Mouse (Mus musculus): ENCODE results near the gene Bin2. TPM values are rescaled to one million over a fixed set of nuclear protein-coding genes. Genes with fewer than 3 reads are reported as not detected.

The Bin2 gene
- polyA plus RNA-seq, 1 experiment, result not detected

DNA sequence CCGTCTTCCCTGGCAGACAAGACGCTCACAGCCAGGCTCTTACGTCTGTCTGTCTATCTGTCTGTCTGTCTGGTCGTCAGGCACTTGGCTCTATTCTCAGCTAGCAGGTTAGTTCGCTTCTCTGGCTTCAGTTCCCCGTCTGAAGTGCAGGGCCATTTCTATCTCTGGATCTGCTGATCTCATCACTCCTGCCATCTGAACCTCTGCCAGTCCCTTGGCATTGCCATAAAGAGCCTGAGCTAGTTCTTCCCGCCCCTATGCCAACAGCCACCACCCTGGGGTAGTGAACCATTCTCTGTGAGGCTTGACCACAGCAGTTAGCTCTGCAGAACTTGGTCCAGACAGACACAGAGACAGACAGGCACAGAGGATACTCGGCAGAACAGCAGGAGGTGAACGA lies 9.0 kb downstream of the Bin2 start:
- peaks cover 36% of the 10 kb centered on the region for H3K27me3 ChIP-seq (ENCODE audit: control insufficient read depth, insufficient read depth, insufficient read length)
- TF ChIP-seq MYOD1 (IDR thresholded peaks at IDR 0.05; ENCODE audit: control insufficient read depth, insufficient read length, low read depth) (no peak), MAX (IDR thresholded peaks at IDR 0.05) (no peak), MYOG (IDR thresholded peaks at IDR 0.05; ENCODE audit: control insufficient read depth, extremely low read depth, insufficient read length) (no peak), FOSL1 (IDR thresholded peaks at IDR 0.05; ENCODE audit: insufficient read depth, low read length, poor library complexity, severe bottlenecking) (no peak), USF1 (IDR thresholded peaks at IDR 0.05; ENCODE audit: low read depth) (no peak), CEBPB (IDR thresholded peaks at IDR 0.05; ENCODE audit: low read depth) (no peak), CTCF (IDR thresholded peaks at IDR 0.05; ENCODE audit: control insufficient read depth, insufficient read depth, insufficient read length) (no peak)
- H3K36me3 ChIP-seq (ENCODE audit: control insufficient read depth, insufficient read depth), result no peaks in the 10 kb centered on the region
- no peak overlapping the region for H3K4me3 ChIP-seq (ENCODE audit: insufficient read depth, poor library complexity, severe bottlenecking)
- no peak overlapping the region for H3ac ChIP-seq (ENCODE audit: control insufficient read depth, insufficient read length, low read depth)
- no peaks in the 10 kb centered on the region for H3K79me2 ChIP-seq (ENCODE audit: control insufficient read depth, insufficient read depth)
- H3K79me3 ChIP-seq (ENCODE audit: low read depth), result no peaks in the 10 kb centered on the region

DNA sequence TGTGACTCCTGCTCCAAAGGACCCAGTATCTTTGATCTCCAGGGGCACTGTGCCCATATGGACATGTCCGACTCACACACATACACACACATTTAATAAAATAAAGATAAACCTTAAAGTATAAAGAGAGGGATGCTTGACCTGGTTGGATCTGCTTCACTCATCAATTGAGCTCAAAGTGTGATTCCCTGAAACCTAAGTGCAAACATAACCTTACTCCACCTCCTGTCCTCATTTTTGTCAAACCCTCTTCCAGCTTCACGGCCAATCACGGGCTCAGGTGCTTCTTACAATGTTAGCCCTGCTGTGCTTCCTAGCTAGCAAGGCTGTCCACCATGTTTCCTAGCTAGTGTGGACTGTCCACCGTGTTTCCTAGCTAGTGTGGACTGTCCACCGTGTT lies 14.2 kb downstream of the Bin2 start:
- H3K79me3 ChIP-seq (ENCODE audit: low read depth), result no peaks in the 10 kb centered on the region
- H3K36me3 ChIP-seq (ENCODE audit: control insufficient read depth, insufficient read depth), result no peaks in the 10 kb centered on the region
- H3K27me3 ChIP-seq (ENCODE audit: control insufficient read depth, insufficient read depth, insufficient read length), result peaks cover 41% of the 10 kb centered on the region
- no peak overlapping the region for H3K4me3 ChIP-seq (ENCODE audit: insufficient read depth, poor library complexity, severe bottlenecking)
- TF ChIP-seq CTCF (IDR thresholded peaks at IDR 0.05; ENCODE audit: control insufficient read depth, insufficient read depth, insufficient read length) (no peak), CEBPB (IDR thresholded peaks at IDR 0.05; ENCODE audit: low read depth) (no peak), MAX (IDR thresholded peaks at IDR 0.05) (no peak), FOSL1 (IDR thresholded peaks at IDR 0.05; ENCODE audit: insufficient read depth, low read length, poor library complexity, severe bottlenecking) (no peak), MYOG (IDR thresholded peaks at IDR 0.05; ENCODE audit: control insufficient read depth, extremely low read depth, insufficient read length) (no peak), USF1 (IDR thresholded peaks at IDR 0.05; ENCODE audit: low read depth) (no peak), MYOD1 (IDR thresholded peaks at IDR 0.05; ENCODE audit: control insufficient read depth, insufficient read length, low read depth) (no peak)
- no peak overlapping the region for H3ac ChIP-seq (ENCODE audit: control insufficient read depth, insufficient read length, low read depth)
- no peaks in the 10 kb centered on the region for H3K79me2 ChIP-seq (ENCODE audit: control insufficient read depth, insufficient read depth)

DNA sequence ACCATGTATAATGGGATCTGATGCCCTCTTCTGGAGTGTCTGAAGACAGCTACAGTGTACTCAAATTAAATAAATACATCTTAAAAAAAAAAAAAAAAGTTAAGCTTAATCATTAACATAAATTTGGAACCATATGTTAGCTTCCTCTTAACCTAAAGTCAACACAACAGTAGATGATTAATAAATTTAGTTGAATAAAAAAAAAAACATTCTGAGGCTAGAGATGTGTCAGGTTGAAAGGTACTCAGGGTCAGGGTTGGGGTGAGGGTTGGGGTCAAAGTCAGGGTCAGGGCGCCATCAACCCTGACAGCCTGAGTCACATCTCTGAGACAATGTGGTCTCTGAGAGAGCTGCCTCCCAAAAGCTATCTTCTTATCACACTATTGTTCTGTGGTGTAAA lies 15.1 kb downstream of the Bin2 start:
- no peak overlapping the region for H3ac ChIP-seq (ENCODE audit: control insufficient read depth, insufficient read length, low read depth)

DNA sequence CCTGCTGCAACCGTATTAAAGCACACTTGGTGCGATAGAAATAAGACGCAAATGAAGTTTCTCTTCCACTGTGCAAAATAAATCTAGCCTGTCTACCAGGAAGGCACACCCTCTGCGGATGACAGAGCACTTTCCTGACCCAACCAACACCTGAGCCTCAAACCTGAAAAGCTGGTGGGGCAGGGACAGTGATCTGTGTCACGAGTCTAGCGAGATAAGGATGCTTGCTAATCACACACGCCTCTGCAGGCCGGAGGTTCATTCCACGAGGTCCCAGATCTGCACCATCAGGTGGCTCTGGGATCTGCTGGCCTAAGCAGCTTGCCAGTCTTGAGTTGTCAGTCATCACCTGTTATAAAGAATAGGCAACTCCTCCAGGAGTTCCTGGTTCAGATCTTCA lies 17.7 kb downstream of the Bin2 start:
- Histone ChIP-seq H3K79me2 (ENCODE audit: control insufficient read depth, insufficient read depth) (no peaks in the 10 kb centered on the region), H3K79me3 (ENCODE audit: low read depth) (no peaks in the 10 kb centered on the region), H3K4me3 (ENCODE audit: insufficient read depth, poor library complexity, severe bottlenecking) (no peak overlapping the region), H3ac (ENCODE audit: control insufficient read depth, insufficient read length, low read depth) (no peak overlapping the region), H3K27me3 (ENCODE audit: control insufficient read depth, insufficient read depth, insufficient read length) (peaks cover 36% of the 10 kb centered on the region), H3K36me3 (ENCODE audit: control insufficient read depth, insufficient read depth) (no peaks in the 10 kb centered on the region)
- no peak for TF ChIP-seq CTCF (IDR thresholded peaks at IDR 0.05; ENCODE audit: control insufficient read depth, insufficient read depth, insufficient read length)
- no peak for TF ChIP-seq MYOD1 (IDR thresholded peaks at IDR 0.05; ENCODE audit: control insufficient read depth, insufficient read length, low read depth)
- no peak for TF ChIP-seq MAX (IDR thresholded peaks at IDR 0.05)
- no peak for TF ChIP-seq FOSL1 (IDR thresholded peaks at IDR 0.05; ENCODE audit: insufficient read depth, low read length, poor library complexity, severe bottlenecking)
- TF ChIP-seq MYOG (IDR thresholded peaks at IDR 0.05; ENCODE audit: control insufficient read depth, extremely low read depth, insufficient read length), result no peak
- no peak for TF ChIP-seq CEBPB (IDR thresholded peaks at IDR 0.05; ENCODE audit: low read depth)
- TF ChIP-seq USF1 (IDR thresholded peaks at IDR 0.05; ENCODE audit: low read depth), result no peak

More for the DNA sequence above, 15.1 kb downstream of the Bin2 start:
- no peaks in the 10 kb centered on the region for H3K36me3 ChIP-seq (ENCODE audit: control insufficient read depth, insufficient read depth)
- TF ChIP-seq USF1 (IDR thresholded peaks at IDR 0.05; ENCODE audit: low read depth) (no peak), MYOG (IDR thresholded peaks at IDR 0.05; ENCODE audit: control insufficient read depth, extremely low read depth, insufficient read length) (no peak), CEBPB (IDR thresholded peaks at IDR 0.05; ENCODE audit: low read depth) (no peak), MYOD1 (IDR thresholded peaks at IDR 0.05; ENCODE audit: control insufficient read depth, insufficient read length, low read depth) (no peak), CTCF (IDR thresholded peaks at IDR 0.05; ENCODE audit: control insufficient read depth, insufficient read depth, insufficient read length) (no peak), FOSL1 (IDR thresholded peaks at IDR 0.05; ENCODE audit: insufficient read depth, low read length, poor library complexity, severe bottlenecking) (no peak), MAX (IDR thresholded peaks at IDR 0.05) (no peak)
- H3K79me2 ChIP-seq (ENCODE audit: control insufficient read depth, insufficient read depth), result no peaks in the 10 kb centered on the region
- no peaks in the 10 kb centered on the region for H3K79me3 ChIP-seq (ENCODE audit: low read depth)
- H3K4me3 ChIP-seq (ENCODE audit: insufficient read depth, poor library complexity, severe bottlenecking), result no peak overlapping the region
- H3K27me3 ChIP-seq (ENCODE audit: control insufficient read depth, insufficient read depth, insufficient read length), result peaks cover 49% of the 10 kb centered on the region

DNA sequence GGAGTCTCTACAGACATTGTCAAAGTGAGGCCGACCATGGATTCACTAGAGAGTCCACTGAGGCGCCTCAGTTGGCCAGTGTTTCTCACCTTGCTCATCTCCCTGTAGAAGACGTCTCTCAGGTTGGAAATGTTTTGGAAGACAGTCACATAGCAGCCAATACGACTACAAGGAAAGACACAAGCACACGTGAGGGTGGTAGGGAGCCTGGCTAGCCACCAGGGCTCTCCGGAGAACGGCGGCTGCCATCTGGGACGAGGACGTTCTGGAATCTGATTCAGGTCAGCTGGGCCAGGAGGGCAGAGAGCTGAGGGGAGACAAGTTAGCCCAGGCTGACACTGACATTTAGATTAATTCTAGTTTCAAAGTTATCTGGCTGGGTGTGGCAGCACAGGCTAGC lies 19.2 kb downstream of the Bin2 start:
- Histone ChIP-seq H3K79me3 (ENCODE audit: low read depth) (no peaks in the 10 kb centered on the region), H3K36me3 (ENCODE audit: control insufficient read depth, insufficient read depth) (no peaks in the 10 kb centered on the region), H3K4me3 (ENCODE audit: insufficient read depth, poor library complexity, severe bottlenecking) (no peak overlapping the region), H3ac (ENCODE audit: control insufficient read depth, insufficient read length, low read depth) (no peak overlapping the region), H3K79me2 (ENCODE audit: control insufficient read depth, insufficient read depth) (no peaks in the 10 kb centered on the region), H3K27me3 (ENCODE audit: control insufficient read depth, insufficient read depth, insufficient read length) (peaks cover 27% of the 10 kb centered on the region)
- TF ChIP-seq CEBPB (IDR thresholded peaks at IDR 0.05; ENCODE audit: low read depth), result no peak
- no peak for TF ChIP-seq MYOG (IDR thresholded peaks at IDR 0.05; ENCODE audit: control insufficient read depth, extremely low read depth, insufficient read length)
- no peak for TF ChIP-seq MAX (IDR thresholded peaks at IDR 0.05)
- TF ChIP-seq CTCF (IDR thresholded peaks at IDR 0.05; ENCODE audit: control insufficient read depth, insufficient read depth, insufficient read length), result no peak
- no peak for TF ChIP-seq MYOD1 (IDR thresholded peaks at IDR 0.05; ENCODE audit: control insufficient read depth, insufficient read length, low read depth)
- no peak for TF ChIP-seq FOSL1 (IDR thresholded peaks at IDR 0.05; ENCODE audit: insufficient read depth, low read length, poor library complexity, severe bottlenecking)
- TF ChIP-seq USF1 (IDR thresholded peaks at IDR 0.05; ENCODE audit: low read depth), result no peak

DNA sequence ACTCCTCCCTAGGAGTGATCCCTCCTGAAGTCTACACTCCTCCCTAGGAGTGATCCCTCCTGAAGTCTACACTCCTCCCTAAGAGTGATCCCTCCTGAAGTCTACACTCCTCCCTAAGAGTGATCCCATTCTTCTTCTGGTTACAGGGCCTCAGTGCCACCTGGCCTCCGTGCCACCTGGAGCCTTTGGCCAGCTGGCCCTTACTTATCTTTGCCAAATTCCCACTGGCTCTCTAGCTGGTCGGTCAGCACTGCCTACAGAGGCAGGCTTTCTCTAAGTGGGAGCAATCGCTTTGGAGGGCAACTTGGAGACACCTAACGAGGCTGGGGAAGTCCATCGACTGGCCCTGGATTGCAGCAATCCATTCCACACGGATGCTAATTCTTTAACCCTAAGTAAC lies 23.2 kb downstream of the Bin2 start:
- Histone ChIP-seq H3K79me2 (ENCODE audit: control insufficient read depth, insufficient read depth) (no peaks in the 10 kb centered on the region), H3K27me3 (ENCODE audit: control insufficient read depth, insufficient read depth, insufficient read length) (peaks cover 23% of the 10 kb centered on the region), H3K36me3 (ENCODE audit: control insufficient read depth, insufficient read depth) (no peaks in the 10 kb centered on the region), H3K79me3 (ENCODE audit: low read depth) (no peaks in the 10 kb centered on the region), H3K4me3 (ENCODE audit: insufficient read depth, poor library complexity, severe bottlenecking) (no peak overlapping the region), H3ac (ENCODE audit: control insufficient read depth, insufficient read length, low read depth) (no peak overlapping the region)
- TF ChIP-seq FOSL1 (IDR thresholded peaks at IDR 0.05; ENCODE audit: insufficient read depth, low read length, poor library complexity, severe bottlenecking) (no peak), MYOD1 (IDR thresholded peaks at IDR 0.05; ENCODE audit: control insufficient read depth, insufficient read length, low read depth) (no peak), MAX (IDR thresholded peaks at IDR 0.05) (no peak), CEBPB (IDR thresholded peaks at IDR 0.05; ENCODE audit: low read depth) (no peak), USF1 (IDR thresholded peaks at IDR 0.05; ENCODE audit: low read depth) (no peak), MYOG (IDR thresholded peaks at IDR 0.05; ENCODE audit: control insufficient read depth, extremely low read depth, insufficient read length) (no peak), CTCF (IDR thresholded peaks at IDR 0.05; ENCODE audit: control insufficient read depth, insufficient read depth, insufficient read length) (no peak)

Data from C2C12 (cell line).